Mouse (Mus musculus): ENCODE data around the gene Faim.

Gene Faim

DNA sequence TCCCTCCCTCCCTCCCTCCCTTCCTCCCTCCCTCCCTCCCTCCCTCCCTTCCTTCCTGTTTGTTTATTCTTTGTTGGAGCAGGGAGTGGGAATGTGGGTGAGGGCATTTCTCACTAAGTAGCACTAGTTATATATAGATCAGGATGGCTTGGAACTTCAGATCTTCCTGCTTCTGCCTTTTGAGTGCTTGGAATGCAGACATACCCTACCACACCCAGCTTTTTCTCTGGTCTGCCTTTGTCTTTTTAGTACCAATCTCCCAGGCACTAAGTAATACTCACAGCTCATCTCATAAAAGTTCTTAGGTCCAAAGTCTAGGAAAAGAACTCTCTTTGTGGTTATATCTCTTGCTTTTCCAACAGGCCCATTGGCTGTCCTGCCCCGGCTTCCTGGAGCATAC lies 10.1 kb upstream of the Faim start:
- DNase-seq: no peak

DNA sequence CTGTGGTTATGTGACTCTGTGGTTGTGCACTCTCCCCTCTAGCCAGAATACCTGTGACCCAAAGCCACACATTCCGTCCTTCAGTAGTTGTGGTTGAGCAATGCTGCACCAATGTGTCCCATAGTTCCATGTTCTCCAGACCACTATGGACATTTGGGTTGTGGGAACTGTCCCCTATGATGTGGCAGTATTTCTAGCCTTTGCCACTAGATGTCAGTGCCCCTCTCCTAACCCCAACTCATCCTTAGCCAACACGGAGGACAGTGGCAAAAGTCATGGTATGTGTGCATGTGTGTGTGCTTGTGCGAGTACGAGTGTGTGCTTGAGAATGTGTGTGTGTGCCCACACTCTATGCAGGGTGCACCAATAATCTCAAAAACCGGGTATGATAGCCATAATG lies 9.7 kb upstream of the Faim start:
- DNase-seq: no peak

DNA sequence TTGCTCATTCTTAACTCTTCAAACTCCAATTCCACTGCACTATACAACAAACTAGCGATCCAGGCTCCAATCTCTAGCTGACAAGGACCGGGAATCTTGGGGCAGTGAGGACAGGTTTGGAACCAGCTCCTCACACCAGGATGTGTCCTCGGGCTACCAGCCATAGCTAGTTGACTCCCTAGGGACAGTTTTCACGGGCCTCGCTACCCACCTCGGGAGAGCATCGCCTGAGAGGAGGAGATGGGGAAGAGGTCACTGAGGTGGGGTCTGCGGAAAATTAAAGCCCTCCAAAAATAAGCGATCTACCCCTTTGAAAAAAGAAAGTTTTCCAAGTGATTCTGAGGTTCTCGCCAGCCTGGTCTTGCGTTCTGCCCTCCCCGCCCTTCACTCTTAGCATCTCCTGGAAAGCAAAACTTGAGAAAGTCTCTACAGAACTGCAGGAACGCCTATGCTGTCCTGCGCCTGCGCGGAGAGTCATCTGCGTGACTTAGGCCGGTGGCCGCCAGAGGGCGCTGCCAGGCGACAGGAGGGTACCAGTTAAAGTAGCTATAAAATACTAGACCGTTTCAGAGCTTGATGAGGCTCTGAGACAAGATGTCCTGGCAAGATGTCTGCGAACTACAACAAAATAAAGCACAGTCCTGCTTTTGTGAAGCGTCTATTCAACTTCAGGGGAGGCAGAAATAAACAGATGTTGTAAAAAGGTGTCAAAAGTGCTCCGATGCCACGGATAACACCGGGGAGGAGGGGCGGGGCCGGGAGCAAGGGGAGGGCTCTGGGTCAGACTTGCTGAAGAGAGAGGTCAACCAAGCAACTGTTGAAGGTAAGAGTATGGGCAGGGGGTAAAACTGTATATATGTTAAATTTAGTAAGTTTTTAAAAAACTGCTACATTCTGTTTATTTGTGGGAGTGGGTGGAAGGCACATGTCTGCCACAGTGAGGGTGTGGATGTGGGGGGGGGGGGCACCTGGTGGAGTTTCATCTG lies 6.4 kb upstream of the Faim start:
- peak; percentile 92 to 96 for DNase-seq

DNA sequence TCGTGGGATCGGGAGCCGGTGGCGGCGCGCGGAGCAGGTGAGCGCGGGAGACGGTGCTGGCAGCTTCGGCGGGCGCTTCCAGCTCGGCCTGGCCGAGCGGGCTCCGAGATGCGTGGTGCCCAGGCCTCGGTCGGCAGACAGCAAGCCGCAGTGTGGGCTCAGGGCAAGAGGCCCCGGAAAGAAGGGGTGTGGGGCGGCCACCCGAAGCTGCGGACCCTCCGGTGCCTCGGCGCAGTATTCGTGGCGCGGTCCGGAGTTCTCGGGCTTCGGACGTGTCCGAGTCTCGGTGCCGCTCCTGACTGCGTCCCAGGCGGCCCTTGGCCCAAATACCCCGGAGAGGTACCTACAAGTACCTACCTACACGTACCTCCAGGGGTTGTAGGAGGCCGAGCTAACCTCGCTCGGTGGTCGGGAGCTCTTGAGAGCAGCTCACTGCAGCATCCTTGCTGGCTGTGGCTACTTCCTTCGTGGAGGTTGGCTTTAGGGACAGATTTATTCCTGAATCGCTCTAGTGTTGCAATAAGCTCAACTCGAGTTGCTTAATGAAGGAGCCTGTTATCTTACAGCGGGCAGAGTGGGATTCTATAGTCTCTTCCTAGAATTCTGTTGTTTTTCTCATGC lies 413 bp downstream of the Faim start:
- no peak for DNase-seq

DNA sequence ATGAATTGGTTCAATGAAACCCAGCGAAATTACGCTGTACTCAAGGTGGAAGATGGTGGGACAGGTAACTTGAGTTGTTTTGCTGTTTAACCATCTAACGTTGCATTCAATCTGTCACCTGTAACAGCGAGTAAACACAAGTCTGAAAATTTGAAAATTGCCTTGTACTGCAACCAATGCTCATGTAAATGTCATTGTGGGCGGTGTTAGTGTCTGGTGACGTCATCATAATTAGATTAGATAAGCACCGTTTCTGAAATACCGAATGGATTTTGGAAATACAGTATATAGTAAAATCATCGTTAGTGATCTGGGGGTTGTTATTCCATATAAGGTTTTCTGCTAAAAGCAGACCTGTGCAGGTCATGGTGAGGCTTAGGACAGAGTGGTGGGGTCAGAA lies 958 bp downstream of the Faim start:
- no peak for DNase-seq

DNA sequence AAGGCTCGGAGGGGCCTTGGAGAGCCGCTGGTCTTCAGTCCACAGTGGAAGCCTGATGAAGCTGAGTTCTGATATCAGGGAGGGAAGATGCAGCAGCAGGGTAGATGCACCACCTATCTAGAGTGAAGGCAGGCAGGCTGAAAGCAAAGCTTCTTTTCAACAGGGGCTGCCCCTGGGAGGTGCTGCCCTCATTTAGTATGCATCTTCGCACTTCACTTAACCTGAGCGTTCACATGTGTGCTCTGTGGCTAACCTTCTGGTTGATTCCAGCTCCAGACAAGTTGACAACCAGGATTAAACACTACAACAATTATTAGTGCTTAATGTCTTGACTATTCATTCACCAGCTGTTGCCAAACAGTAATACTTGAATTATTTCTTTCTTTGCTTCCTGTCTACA lies 7.9 kb downstream of the Faim start:
- DNase-seq: no peak

DNA sequence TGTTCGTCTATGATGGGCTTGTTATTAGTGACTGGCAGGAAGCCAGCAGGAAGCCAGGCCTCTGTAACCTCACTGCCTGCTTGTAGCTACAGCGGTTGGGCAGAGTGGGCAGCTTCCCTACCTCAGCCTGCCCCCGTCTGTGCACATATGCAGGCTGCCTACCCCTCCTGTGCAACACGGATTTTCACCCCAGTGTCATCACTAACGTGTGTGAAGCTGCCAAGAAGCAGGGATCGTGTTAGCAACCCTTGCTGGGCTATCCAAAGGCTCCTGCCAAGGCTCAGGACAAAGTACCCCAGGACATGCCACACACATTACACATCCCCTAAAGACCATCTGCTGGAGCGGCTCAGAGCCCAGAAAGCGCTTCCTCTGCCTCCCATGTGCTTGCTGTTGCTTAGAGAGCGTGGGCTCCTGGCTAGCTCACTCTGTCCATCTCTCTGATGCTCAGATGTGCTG lies 13.7 kb downstream of the Faim start:
- peak; percentile 85 to 87 for DNase-seq

DNA sequence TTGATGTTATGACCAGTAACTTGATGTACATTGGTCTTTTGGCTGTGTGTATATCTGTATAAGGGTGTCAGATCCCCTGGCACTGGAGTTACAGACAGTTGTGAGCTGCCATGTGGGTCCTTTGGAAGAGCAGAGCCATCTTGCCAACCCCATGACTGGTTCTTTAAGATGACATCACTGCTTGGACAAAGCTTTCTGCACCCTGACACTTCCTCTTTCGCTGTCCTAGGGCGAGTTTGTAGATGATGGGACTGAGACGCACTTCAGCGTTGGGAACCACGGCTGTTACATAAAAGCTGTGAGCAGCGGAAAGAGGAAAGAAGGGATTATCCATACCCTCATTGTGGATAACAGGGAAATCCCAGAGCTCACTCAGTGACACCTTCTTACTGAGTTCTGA lies 15.2 kb downstream of the Faim start:
- DNase-seq: no peak

DNA sequence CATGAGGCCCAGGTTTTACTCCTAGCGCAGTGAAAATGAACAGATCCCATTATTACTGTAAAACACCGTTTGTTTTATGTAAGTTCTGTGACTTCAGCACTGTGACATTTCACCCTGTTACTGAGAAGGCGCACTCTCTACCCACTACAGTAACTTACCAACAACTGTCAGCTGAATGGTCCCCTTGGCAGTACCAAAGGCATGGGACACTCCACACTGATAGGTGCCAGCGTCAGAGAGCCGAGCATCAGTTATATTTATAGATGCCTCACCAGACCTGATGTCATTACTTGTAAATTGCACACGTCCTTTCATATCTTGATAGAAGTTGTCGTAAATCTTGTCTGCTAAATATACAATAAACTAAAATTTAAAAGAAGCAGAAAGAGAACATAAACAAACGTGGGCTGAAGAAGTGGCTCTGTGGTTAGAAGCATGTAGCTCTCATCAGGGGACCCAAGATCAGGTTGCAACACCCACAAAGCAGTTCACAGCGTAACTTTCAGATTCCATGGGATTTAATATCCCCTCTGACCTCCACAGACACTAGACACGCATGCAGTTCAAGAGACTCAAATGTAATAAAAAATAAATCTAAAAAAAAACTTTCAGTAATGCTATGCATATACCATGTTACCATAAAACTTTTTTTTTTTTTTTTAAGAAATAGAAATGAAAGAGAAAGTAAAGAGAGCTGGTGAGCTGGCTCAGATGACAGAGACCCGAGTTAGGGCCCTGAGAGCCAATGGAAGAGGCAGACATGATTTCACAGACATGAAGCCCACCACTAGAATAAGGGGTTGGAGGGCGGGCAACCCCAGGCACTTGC lies 23.1 kb downstream of the Faim start:
- no peak for DNase-seq

DNA sequence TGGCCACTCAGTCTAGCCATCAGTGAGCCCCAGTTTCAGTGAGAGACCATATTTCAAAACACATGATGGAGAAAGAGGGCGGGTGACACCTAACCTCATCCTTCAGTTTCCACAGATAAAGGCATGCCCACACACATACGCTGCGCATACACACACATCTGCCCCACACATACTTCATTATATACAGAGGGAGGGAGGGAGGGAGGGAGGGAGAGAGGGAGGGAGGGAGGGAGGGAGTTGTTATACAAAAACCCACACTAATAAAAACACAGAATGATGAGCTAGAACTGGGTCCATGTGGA lies 23.7 kb downstream of the Faim start:
- DNase-seq: no peak

DNA sequence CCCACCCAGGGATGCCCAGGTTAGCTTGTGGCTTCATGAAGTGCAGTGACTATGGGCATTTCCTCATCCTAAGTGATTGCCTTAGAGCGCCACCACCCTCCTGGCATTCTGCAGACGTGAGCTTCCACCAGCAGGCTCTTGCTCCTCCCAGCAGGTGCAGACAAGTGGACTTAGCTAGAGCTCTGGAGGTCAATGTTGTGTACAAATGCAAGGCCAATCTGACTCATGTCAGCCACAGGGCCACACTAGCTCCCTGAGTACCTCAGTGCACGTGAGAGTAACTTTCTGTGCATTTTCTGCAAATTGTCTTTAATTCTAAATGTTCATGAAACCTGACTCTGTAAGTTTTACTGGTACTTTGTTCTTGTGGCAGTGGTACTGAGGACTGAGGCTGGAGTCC lies 30.1 kb downstream of the Faim start:
- no peak for DNase-seq

DNA sequence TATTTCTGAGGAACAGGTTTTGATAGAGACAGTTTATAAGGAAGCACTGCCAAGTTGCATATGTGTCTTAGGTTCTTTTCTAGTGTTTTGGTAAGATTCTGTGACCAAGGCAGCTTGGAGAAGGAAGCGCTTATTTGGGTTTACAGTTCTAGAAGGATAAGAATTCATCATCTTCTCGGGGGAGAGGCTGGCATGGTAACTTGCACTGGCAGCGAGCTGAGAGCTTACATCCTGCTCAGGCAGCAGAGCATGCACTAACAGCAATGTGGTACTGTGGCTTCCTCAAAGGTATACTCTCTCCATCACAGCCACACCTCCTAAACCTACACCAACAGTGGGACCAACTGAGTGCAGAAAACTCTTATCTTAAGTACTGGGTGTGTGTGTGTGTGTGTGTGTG lies 30.6 kb downstream of the Faim start:
- DNase-seq: no peak

DNA sequence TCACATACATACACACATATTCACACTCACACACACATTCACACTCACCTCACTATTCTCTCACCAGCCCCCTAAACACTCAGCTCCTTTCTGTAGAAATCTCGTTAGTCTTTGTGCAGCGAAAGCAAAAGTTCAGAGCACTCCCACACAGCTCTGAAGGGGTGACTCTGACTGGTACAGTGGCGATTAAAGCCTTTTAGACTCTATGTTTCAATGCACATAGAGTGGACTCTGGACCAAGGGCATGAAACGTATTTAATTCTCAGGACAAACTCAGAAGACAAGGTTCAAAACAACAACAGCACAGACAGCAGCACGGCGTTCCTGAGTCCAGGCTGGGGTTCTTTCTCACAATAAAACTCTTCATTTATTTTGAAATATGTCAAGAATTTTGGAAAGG lies 31.5 kb downstream of the Faim start:
- no peak for DNase-seq

DNA sequence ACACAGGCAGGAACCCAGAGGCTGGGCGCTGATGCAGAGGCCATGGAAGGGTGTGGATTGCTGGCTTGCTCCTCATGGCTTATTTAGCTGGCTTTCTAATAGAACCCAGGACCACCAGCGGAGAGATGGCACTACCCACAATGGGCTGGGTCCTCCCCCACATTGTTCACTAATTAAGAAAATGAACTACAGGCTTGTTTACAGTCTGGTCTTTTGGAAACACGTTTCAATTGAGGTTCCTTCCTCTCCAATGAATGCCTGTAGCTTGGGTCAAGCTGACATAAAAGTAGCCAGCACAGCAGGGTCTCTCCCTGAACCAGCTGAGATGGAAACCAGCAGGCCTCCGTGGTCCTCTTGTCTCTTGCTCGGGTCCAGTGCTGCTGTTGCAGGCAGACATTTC lies 35.0 kb downstream of the Faim start:
- DNase-seq: no peak

DNA sequence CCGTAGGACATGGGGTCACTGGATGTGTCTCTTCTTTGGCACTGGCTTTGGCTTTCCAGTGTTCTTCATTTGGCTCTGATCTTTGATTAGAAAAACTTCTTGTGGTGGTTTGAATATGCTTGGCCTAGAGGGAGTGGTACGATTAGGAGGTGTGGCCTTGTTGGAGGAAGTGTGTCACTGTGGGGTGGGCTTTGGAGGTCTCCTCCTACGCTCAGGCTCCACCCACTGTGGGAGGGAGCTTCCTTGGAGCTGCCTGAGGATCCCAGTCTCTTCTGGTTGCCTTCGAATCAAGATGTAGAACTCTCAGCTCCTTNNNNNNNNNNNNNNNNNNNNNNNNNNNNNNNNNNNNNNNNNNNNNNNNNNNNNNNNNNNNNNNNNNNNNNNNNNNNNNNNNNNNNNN lies 35.6 kb downstream of the Faim start:
- no peak for DNase-seq

DNA sequence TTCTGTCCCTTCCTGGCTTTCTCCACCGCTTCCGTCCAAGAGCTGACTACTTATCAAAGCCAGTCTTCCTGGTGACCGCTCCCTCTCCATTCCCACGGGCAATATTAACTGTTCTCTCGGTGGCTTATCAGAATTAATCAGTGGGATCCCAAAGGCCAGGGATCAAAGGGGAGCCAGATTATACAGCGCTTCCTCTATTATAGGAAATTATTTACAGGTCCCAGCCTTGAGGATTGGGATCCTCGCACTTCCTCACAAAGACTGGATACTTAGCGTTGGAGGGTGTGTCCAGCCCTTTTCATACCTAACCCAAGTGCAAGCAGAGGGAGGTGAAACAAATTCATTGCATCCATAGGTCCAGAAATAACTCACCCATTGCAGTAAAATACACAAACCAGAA lies 45.9 kb downstream of the Faim start:
- no peak for DNase-seq

DNA sequence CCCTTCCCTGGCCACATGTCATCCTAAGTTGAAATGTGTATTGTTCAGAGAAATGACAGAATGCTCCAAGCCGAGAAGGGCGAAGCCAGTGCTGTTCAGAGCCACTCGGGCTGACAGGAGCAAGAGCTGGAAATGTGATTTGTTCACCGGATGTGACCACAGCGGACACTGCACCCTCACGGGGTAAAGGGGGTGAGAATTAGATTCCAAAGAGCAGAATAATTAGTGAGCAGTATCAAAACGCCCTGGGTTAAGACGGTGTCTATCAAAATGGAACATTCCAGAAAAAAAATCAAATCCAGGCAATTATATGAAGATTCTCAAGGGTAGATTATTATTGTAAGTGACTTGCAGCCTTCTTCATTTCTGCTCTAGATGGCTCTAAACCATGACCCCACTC lies 47.9 kb downstream of the Faim start:
- DNase-seq: no peak

DNA sequence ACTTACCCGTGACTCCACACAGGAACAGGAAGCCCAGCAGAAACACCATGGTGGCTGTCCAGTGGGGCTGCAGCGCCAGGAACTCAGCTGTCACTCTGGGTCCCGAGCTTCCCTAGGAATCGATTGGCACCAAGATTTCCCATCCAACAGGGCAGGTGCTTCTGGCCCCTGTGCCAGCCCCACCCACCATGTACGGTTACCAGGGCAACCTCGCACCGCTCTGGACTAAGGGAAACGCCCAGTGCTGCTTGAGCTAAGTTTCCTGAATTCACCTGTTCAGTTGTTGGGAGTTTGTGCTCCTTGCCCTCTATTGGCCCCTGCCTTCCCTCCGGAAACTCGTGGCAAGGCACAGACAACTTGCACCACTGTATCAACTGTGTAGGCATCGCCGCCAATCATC lies 49.4 kb downstream of the Faim start, which contains the start of gene Gm1123:
Gm1123 (minus strand) TSS at position 141 of the 400 bp plus-strand sequence.
- DNase-seq: no peak

DNA sequence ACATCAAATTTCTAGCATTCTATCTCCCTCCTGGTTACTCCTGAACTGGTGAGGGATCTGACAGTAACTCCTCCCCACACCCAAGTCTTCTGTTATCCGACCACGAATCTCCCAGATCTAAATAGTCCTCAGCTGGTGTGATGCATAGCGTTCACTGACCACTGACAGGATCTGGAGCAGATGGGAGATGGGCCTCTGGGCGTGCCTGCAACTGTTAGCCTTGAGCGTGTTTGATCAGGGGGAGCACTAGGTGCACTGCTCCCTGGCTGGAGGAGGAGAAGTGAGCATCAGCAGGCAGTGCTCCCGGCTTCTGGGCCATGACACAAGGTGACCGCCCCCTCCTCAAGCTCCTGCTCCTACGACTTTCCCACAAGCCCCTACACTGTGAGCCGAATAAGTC lies 55.8 kb downstream of the Faim start:
- no peak for DNase-seq

DNA sequence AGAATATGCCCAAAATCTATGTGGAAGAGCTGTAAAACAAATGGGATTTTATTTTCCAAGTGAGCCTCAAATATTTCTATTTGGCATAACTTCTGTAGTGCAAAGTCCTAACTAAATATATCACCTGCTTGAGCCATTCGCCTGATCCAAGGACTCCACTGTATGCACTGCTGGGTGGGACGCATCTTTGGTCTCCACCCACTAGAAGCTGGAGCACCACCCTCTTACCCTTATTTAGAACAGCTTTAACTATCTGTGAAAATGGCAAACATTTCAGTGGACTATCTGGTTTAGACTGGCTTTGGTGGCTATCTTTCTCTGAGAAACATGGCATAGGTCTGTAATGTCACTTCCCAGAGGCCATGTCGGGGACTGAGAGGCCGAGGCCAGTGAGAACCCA lies 56.5 kb downstream of the Faim start:
- no peak for DNase-seq

DNA sequence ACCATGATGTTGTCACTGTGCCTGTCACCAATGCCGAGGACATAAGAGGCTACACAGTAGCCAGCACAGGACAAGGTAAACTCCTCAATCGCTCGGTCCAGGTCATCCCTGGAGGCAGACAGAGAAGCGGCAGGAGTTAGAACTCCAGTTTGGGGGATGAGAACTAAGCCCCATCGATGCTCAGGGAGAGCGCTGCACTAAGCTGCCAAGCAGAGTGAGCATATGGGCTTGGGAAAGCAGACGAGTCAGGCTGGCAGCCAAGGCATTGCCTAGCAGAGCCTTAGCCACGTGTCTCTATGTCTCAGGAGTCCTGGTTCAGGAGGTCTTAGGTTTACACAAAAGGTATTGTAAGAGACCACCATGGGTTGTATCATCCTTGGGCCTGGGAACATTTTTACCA lies 58.6 kb downstream of the Faim start:
- peak; percentile 76 to 82 for DNase-seq

DNA sequence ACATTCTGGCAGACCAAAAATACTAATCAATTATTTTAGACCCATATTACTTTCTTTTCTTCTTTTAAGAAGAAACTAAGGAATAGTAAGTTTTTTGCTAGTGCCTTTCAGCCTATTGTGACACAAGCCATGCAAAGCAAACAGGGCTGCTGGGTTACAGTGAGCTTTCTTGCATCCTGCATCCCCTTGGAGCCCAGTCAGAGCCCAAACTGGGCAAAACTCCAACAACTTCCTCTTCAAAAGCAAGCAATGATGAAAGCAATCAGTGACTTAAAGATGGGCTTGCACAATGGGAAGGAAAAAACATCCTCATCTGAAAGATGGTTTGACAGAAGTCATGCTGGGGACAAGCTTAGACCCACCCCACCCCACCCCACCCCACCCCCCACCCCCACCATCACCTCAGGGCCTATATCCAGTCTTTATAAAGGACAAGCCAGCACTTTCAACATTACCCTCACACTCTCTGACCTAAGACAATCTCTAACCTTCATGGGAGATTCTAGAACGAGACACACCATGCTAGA lies 62.6 kb downstream of the Faim start:
- DNase-seq: peak in 1 of 2 experiments; percentile 29

DNA sequence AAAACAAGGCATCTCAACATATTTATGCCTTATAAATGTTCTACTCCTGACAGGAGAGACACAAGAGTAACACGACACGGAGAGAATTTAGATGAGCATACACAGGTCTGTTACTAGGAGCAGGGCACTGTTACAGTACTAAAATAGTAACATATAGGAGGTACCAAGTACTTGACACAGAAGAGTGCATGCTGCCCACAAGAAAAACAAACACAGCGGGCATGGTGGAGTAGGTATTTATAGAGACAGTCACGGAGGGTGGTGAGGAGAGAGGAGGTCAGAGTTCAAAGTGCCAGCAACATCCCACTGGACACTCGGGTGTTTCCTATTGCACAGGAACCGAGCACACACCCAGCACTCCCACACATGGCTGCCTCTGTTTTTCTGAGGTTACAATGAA lies 63.6 kb downstream of the Faim start:
- no peak for DNase-seq

Data from cerebellum, postnatal 25 days (tissue).